Mouse (Mus musculus) ES-Bruce4 (cell line): ENCODE measurements around the gene Dlx6. TPM values are rescaled to one million over a fixed set of nuclear protein-coding genes. Genes with fewer than 3 reads are reported as not detected.

Source experiments
- H3K27ac ChIP-seq: 2 replicates; pipeline ENCODE4 v1.5.1; 2012; ENCODE audit warnings: low read length, inconsistent platforms; ENCODE audit not compliant: insufficient read depth
- H3K27me3 ChIP-seq: 2 replicates; pipeline ENCODE4 v1.6.1; 2012; ENCODE audit warnings: mild to moderate bottlenecking, low read length, inconsistent platforms; ENCODE audit not compliant: control insufficient read depth, poor library complexity, insufficient read depth, severe bottlenecking
- H3K36me3 ChIP-seq: 2 replicates; pipeline ENCODE4 v1.6.1; 2012; ENCODE audit warnings: inconsistent platforms, mild to moderate bottlenecking, low read length, moderate library complexity; ENCODE audit not compliant: control insufficient read depth, poor library complexity, insufficient read depth, severe bottlenecking
- H3K4me1 ChIP-seq: one replicate; pipeline ENCODE4 v1.8.1; 2011; ENCODE audit warnings: low read length; ENCODE audit not compliant: control insufficient read depth, insufficient read depth
- H3K4me3 ChIP-seq: 2 replicates; pipeline ENCODE4 v1.5.1; 2011; ENCODE audit warnings: low read depth, mild to moderate bottlenecking, low read length
- H3K9ac ChIP-seq: 2 replicates; pipeline ENCODE4 v1.6.1; 2012; ENCODE audit warnings: low read depth, mild to moderate bottlenecking, inconsistent platforms; ENCODE audit not compliant: poor library complexity, severe bottlenecking
- H3K9me3 ChIP-seq: replicated peaks from 2 replicates; pipeline ENCODE4 v1.6.1; 2012; ENCODE audit warnings: mild to moderate bottlenecking, low read length, inconsistent platforms; ENCODE audit not compliant: control insufficient read depth, poor library complexity, insufficient read depth, severe bottlenecking
- CTCF ChIP-seq: IDR thresholded peaks from one replicate; pipeline ENCODE4 v1.8.1; 2011; ENCODE audit warnings: low read depth, low read length
- EP300 ChIP-seq: IDR thresholded peaks from 2 replicates; pipeline ENCODE4 v1.6.1; 2011; ENCODE audit warnings: low read depth, low read length; ENCODE audit not compliant: insufficient read depth
- POLR2A ChIP-seq: IDR thresholded peaks from one replicate; pipeline ENCODE4 v1.8.1; 2011; ENCODE audit warnings: low read length; ENCODE audit not compliant: insufficient read depth
- polyA plus RNA-seq: library from polyadenylated mRNA; stranded (reverse); fragments of >200 nt; gene quantifications from 2 replicates; pipeline ENCODE4 v1.2.4, GENCODE M21; 2011; ENCODE audit warnings: low read depth; ENCODE audit not compliant: missing spikeins, insufficient read depth, insufficient read length

Gene Dlx6
- polyA plus RNA-seq, 1 experiment, result not detected

DNA sequence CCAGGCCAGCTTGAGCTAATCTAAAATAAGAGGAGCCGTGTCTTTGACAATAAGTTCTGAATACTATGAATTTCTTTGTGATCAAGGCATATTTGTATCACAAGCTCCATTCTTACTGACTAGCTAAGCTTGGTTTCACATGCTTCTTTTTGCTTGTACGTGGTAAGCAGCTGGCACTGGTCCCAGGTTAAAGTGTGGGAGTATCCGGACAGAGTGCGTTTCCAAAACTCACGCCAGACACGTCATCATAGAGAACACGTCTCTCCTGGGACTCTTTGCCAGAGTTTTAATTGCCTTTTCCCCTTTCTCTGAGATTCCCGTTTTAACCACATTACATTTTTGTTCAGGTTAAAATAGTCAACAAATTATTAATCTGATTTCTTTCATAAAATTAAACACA is 46.5 kb downstream of the Dlx6 start:
- Histone ChIP-seq H3K27me3 (no peaks in the 10 kb centered on the region), H3K4me1 (no peaks in the 10 kb centered on the region), H3K4me3 (no peak overlapping the region), H3K9ac (no peak overlapping the region), H3K27ac (no peak overlapping the region), H3K36me3 (no peaks in the 10 kb centered on the region), H3K9me3 (no peaks in the 10 kb centered on the region)
- TF ChIP-seq EP300, result no peak
- TF ChIP-seq POLR2A, result no peak
- no peak for TF ChIP-seq CTCF

DNA sequence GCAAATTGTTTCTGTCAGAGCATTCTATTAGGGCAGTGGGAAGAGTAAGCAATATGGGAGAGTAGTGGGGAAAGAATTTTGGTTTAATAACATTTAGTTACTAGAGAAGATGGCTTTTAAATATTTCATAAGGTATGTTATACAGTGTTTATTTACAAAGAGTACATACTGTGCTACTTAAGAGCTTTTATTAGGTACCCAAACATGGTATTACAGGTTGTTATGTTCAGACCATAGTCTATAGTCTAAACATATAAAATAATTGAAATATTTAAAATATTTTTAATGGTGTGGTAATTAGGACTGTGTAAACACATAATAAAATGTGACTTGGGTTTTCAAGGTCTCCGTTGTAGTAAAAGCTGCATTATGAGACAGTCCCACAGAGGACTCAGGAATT is 51.2 kb downstream of the Dlx6 start:
- H3K27me3 ChIP-seq, result no peaks in the 10 kb centered on the region
- no peaks in the 10 kb centered on the region for H3K9me3 ChIP-seq
- H3K27ac ChIP-seq, result no peak overlapping the region
- H3K4me3 ChIP-seq, result no peak overlapping the region
- no peaks in the 10 kb centered on the region for H3K36me3 ChIP-seq
- H3K9ac ChIP-seq, result no peak overlapping the region
- TF ChIP-seq CTCF (no peak), POLR2A (no peak), EP300 (no peak)
- no peaks in the 10 kb centered on the region for H3K4me1 ChIP-seq

DNA sequence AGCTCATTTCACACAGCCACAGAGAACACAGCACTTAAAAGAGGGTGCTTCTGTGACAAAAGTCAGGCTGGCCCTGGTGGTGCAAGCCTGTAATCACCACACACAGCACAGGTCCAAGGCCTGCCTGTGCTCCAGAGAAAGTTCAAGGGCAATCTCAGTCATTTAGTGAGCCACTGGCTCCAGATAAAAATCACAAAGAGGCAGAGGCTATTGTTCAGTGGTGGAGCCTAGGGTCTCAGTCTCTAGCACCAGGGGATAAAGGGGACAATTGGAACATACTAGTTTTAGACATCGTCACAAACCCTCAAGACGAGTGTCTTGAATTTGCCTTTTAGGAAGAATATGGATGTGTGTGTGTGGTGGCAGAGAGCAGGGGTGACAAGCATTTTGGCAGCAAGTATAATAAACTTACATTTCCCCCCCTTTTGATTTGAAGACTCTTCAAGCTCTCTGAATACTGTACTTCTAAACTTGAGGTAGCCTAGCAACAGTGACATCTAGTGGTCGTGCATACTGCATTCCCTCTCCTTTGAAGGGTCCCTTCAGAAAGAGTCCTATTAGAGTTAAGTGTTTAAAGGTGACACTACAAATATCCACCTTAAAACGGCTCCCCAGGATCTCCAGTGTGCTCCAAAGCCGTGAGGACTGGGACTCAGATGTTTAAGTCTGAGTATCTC is 51.9 kb downstream of the Dlx6 start:
- no peak for TF ChIP-seq EP300
- TF ChIP-seq POLR2A, result no peak
- TF ChIP-seq CTCF, result no peak
- H3K27me3 ChIP-seq, result no peaks in the 10 kb centered on the region
- no peaks in the 10 kb centered on the region for H3K36me3 ChIP-seq
- no peak overlapping the region for H3K9ac ChIP-seq
- no peaks in the 10 kb centered on the region for H3K9me3 ChIP-seq
- no peak overlapping the region for H3K27ac ChIP-seq
- no peaks in the 10 kb centered on the region for H3K4me1 ChIP-seq
- no peak overlapping the region for H3K4me3 ChIP-seq

DNA sequence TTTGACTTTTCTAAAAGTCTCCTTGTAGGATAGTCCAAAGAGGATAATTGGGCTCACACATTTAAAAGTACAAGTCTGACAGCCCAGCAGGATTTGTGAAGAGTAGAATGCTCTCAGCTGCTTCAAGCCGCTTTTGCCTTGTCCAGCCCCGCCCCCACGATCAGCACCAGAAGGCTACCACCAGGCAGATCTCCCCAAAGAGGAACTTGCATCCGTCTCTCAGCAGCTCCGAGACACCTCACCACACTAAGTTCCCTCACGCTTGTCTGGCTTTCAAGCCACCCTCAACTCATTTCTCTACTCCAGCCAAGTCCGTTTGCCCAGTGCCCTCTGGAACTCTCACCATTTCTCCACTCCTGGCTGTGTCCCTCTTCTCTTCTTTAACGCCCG is 52.4 kb downstream of the Dlx6 start:
- TF ChIP-seq EP300 (no peak), CTCF (no peak), POLR2A (no peak)
- Histone ChIP-seq H3K9me3 (no peaks in the 10 kb centered on the region), H3K4me3 (no peak overlapping the region)

DNA sequence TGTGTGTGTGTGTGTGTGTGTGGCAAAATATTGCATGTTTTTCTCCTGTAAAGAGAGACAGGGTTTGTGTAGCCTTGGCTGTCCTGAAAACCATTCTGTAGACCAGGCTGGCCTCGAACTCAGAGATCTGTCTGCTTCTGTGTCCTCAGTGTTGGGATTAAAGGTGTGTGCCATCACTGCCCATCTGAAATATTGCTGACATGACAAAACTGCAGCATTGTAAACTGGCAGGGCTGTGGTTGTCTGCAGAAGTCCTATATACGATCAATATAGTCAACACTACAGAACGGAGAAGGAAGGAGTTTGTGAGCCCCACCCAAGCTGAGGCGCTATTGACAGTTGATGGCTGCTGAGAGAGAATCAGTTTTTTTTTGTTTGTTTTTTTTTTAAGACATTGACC is 54.2 kb downstream of the Dlx6 start:
- Histone ChIP-seq H3K36me3 (no peaks in the 10 kb centered on the region), H3K9me3 (no peaks in the 10 kb centered on the region), H3K4me1 (no peaks in the 10 kb centered on the region), H3K27ac (no peak overlapping the region), H3K27me3 (no peaks in the 10 kb centered on the region), H3K9ac (no peak overlapping the region), H3K4me3 (no peak overlapping the region)
- no peak for TF ChIP-seq EP300
- TF ChIP-seq POLR2A, result no peak
- TF ChIP-seq CTCF, result no peak

More for the DNA sequence above, 52.4 kb downstream of the Dlx6 start:
- Histone ChIP-seq H3K27me3 (no peaks in the 10 kb centered on the region), H3K27ac (no peak overlapping the region), H3K4me1 (no peaks in the 10 kb centered on the region), H3K36me3 (no peaks in the 10 kb centered on the region), H3K9ac (no peak overlapping the region)

Other genes starting within 250 kb of the Dlx6 start
- 0.42 TPM in 1 of 2 replicates, not detected in the other for gene Dlx5, start 18.8 kb downstream of the Dlx6 start, polyA plus RNA-seq
- gene Sdhaf3, start 92.7 kb downstream of the Dlx6 start, polyA plus RNA-seq, result 8.1 and 9.1 TPM in 2 replicates